Mouse (Mus musculus) adrenal gland (tissue): ENCODE measurements around the gene Tbc1d23.
"Not testable (repeated sequence)": the region's sequence is repeated elsewhere in the genome, so short reads cannot be mapped to it uniquely, and the experiment has no call there.

Experiments used
- intact Hi-C: fragments of 180-260 bp; cut with DNase I; formaldehyde crosslinking; loops from one replicate; pipeline ENCODE4 v1.15.1; 2025
- long read RNA-seq, 2 experiments: library from polyadenylated mRNA; unstranded; transcript quantifications; one replicate each; pipeline ENCODE4 v2.0.0; 2020; ENCODE audit warnings: borderline replicate concordance in 1 of 2; ENCODE audit not compliant: insufficient replicate concordance in 1 of 2

The Tbc1d23 gene
- long read RNA-seq, experiment 1, full-length matches to known transcripts, result 3 of 9 reads
- long read RNA-seq, experiment 1, partial matches to known transcripts, result 2 of 9 reads
- long read RNA-seq, experiment 1, other reads (novel, unspliced or antisense), result 4 of 9 reads
- long read RNA-seq, experiment 2, partial matches to known transcripts, result 7 of 14 reads
- long read RNA-seq, experiment 2, other reads (novel, unspliced or antisense), result 4 of 14 reads

DNA sequence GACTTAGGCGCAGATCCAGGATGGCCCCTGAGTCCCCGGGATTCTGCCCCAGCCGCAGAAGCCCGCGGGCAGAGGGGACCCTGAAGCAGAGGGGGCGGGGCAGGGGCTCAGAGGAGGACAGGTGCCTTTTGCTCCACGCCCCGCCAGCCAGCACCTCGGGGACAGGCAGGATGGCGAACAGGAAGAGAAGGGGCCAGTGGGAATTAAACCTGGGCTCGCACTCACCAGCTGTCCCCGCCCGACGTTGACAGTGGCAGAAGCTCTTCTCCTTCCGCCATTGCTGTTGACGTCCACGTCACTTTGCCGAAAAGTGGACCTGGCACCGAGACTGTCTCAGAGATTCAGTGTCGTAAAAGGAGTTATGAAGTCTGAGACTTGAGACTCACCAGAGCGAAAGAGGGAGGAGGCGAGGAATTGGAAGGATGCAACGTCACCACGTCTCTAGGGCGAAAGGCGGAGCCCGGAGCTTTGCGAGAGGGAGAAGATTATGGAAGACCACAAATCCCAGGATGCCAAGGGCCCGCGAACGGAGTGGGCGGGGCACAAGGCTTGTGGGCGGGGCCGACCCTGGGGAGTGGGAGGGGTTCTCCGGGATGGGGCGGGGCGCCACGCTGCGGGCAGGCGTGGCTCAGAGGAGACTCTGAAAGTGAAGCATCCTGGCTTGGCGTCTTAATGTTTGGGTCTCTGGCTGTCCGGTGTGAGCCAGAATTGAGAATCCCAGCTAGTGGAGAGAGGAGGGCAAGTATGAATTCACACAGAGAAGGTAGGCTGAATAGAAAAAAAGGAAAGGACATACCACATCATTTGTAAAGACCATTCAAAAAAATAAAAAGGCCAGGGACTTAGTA lies at the start of gene Tbc1d23:
TSS of gene Tbc1d23 (minus strand) at position 416 of the 848 bp plus-strand sequence.
- intact Hi-C loops, result no loop called here

DNA sequence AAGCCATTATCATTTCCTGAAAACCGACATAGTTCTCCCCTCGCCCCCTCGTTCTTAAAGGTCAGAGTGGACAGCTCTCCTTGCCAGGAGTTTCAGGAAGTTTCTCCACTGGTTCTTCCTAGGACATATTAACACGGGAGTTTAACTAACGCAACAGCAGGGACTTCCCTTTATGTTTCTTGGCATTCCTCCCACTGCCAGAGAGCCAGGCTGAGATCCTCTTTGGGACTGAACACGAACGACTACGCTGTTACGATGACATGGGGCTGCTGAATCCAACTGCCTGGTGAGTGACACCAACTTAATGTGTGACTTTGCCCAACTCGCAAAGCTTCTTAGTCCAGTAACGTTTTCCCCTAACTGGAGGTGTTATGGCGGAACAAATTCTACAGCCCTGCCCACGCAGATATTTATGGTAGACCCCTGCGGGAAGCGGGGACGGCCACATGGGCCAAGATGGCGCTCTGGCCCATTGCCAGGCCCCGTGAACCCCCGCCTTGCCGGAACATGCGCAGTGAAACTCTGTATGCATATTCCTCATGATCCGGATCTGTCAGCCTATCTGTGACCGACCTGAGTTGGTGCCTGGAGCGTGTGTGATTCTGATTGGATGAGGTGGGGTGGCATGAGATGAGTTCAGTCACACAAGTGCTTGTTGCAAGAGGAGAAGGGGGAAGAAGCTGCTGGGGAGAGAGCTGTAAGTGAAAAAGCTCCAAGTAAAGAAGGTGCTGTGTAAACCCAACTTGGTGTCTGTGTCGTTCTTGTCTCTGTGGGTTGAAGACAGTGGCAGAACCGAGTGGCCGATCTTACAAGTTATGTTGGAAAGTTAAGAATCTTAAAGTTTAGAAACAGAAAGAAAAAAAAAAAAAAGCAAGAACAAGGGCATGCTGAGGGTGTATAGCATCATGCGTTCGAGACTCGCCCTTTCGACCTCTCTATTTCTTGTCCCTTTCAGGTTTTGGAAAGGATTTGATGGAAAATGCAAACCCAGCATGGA lies 49.2 kb upstream of the Tbc1d23 start:
- intact Hi-C loops, result no loop called here

DNA sequence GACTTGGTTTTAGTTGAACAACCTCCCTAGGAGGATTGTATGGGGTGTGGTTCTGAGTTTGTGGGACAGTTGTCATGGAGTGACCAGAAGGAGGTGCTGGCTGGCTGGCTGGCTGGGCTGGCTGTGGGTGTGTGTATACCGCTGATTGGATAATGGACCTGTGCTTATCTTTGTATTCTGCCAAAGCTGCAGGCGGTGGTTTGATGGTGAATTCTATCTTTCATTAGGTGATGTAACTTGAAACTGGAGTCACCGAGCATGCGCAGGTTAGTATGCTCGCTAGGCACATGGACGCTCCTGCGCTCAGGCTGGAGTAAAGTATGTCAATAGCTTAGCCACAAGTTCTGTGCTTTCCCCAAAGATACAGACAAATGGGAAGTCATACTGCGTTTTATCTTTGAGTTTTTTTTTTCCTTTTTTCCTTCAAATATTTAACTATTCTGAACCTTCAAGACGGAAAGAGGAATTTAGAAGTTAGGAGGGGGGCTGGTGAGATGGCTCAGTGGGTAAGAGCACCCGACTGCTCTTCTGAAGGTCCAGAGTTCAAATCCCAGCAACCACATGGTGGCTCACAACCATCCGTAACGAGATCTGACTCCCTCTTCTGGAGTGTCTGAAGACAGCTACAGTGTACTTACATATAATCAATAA lies 47.8 kb upstream of the Tbc1d23 start:
- intact Hi-C loops, result no loop called here

DNA sequence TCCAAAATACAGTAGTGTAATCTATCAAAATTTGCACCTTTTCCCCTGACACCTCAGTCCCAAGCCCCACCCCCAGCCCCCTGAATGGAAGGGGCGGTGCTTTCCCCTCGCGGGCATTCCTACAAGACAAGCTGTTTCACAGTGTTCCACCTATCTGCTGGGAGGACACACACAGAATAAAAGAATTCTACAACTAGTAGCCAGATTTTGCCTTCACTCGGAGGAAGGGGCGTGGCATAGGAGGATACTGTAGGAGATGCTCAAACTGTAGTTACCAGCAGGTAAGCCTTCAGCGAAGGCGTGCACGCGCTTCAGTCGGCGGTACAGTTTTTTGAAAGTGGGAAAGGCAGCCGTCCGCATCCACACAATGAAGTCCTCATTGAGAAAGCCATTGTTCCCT lies 38.4 kb upstream of the Tbc1d23 start:
- intact Hi-C loops, result no loop called here

DNA sequence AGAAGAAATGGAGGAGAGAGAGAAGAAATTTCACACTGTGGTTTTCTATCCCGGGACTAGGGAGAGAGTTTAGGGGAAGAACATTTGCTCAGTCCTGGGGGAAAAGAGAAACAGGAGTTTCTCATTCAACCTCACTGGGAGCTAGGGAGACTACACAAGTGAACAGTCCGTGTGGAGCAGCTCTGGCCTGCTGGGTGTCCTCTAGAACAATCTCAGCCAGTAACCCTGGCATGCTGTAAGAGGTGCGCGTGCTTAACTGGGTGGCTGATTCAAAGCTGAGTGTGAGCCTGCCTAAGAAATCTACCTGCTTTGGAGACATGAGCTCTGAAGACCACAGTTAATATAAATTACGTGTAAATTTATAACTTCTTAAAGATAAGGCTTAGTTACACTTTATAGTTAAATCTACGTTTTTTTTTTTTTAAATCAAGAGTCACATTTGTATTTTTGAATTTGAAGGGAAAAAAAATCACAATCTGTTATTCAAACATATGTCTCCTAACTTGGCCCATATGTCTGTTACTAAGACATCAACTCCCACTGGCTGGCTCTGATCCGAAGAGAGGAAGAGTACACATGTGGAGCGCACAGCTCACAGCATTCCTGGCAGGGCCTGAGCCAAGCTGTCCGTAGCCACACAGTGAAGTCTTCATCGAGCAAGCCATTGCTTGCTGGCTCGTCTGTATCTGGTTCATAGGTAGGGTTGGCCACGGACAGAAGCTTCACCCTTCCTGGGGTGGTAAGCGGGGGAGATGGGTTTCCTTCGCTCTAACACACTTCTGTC lies 36.9 kb upstream of the Tbc1d23 start:
- intact Hi-C loops, result no loop called here

DNA sequence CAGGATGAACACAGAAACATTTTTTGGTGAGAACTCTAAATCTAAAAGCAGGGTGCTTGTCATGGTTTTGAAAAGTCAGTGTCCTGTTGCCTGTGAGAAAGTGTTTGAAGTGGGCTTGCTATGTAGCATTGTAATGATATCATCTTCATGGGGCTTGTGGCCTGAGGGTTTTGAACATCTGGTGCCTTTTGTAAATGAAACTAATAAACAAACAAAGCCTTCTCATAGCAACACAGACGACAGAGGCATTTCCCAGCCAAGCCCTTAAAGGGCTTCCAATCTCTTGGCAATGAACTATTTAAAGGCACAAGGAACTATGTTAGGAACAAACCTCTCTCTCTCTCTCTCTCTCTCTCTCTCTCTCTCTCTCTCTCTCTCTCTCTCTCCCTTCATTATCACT lies 35.8 kb upstream of the Tbc1d23 start:
- intact Hi-C loops, result no loop called here

DNA sequence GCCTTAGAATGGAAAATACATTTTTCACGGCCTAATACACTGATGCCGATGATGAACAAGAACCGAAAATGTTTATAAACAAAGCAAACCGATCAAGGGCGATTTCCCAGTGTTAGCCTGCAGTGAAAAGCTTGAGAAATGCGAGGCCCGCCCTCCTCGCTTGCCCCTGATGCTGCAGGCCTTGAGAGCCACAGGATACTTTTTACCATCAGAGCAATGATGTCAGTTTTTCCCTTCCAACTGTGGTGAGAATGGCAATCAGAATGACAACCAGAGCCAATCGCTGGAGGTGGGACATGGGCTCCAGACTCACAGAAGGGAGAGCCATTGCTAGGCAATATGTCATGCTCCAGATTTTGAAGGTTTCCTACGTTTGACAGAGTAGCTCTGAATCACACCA lies 28.8 kb upstream of the Tbc1d23 start:
- intact Hi-C loops, result no loop called here

DNA sequence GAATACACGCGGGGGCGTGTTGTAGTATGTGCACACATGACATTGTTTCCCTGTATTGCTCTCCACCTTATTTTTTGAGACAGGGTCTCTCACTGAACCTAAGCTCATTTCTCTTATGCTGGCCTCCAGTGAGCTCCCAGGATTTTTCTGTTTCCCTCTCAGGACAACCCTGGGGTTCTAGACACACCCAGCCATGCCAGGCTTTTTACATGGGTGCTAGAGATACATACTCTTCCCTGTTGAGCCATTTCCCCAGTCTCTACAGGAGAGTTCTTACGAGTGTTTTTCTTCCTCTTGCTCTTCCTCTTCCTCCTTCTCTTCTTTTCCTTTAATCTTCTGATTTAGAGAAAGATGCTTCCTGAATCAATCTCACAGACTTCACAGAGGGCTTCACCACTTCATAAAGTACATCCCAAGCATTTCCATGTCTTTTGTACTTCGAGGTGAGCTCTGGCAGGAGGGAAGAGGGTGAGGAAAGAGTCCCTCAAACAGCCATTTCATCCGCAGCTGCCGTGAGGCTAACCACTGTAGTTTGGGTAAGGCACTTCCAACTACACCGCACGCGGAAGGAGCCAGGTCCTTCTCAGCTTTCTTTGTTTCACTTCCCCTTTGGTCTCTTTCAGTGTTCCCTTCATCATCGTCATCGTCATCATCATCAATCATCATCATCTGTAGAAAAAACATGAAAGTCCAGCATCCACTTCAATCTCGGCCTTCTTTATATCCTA lies 28.2 kb upstream of the Tbc1d23 start:
- intact Hi-C loops, result no loop called here

DNA sequence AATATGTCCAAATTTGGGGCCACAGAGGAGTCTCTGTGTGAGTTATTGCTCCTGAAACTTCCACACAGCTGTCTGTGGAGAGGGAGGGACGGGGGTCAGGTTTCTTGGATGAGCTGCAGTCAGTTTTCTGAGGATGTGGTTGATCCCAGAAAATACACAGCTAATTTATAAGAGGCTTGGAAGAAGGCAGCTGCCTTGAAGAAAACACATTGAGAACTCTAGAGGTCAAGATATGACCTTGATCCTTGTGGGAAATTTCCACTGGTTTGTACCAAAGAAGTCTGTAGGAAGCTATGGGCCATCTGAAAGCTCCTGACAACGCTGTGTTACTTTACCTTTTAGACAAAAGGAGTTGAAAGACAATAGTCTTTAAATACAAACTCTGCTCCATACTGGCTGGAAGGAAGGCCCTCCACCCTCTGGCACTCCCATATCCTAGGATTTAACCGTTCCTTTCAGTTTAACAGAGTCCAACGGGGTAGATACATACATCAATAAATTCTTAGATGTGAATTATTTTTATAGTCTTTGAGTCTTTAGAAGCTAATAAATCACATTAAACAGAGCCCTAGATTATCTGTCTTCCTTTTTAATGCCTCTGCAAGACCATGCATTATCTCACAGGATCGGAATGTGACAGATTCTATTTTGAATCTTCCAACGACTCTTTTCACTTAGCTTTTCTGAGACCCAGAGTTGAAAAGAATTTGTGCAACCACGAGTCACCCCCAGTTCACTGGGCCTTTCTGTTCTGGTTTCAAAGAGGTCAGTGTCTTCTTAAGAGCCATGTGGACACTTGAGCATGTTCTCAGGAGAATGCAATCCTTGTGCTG lies 20.5 kb upstream of the Tbc1d23 start:
- intact Hi-C loops, result no loop called here

DNA sequence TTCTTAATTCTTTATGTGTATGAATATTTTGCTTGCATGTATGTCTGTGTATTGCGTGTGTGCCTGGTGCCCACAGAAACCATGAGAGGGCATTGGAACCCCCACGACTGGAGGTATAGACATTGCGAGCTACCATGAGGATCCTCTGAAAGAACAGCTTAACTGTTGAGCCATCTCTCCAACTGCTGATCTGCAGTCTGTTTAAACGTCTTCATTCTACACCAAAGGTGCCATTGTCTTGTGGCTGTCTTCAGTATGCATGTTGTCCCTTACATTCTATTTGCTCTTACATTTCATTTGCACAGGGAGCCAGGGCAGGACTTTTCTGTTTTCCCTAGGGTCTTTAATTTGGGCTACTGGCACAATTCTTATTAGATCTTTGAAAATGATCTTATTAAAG lies 19.7 kb upstream of the Tbc1d23 start:
- intact Hi-C loops, result no loop called here

DNA sequence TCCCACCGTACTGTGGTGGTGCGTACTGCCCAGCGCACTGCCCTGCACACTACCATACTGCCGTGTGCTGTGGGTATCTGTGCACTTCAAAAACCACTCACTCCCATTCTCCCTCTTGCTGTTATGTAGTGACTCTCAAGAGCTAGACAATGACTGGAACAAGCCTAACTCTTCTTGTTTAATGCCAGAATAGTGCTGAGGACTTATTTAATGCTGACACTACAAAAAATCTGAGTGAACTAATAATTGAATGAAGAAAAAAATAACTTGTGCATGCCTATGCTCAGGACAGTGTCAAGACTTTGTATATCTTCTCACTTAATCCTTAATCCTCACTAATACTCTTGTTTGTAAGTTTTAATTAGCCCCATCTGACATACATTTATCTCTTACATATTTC lies 16.2 kb upstream of the Tbc1d23 start:
- intact Hi-C loops, result no loop called here

DNA sequence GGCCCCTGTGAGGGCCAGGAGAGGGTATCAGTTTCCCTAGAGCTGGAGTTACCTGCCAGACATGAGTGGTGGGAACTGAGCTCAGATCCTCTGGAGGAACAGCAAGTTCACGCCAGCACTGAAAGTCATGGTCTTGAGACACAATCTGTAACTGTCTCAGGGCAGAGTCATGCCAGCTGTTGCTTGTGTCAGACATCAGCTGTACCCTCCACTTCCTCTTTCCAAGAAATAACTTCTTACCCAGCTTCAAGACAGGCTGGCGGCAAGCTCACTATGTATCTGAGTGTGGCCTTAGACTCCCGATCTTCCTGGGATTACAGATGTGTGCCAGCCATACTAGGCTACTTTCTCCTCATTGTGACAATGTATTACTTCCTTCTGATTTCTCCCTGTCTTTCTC lies 15.3 kb upstream of the Tbc1d23 start:
- intact Hi-C loops, result no loop called here

DNA sequence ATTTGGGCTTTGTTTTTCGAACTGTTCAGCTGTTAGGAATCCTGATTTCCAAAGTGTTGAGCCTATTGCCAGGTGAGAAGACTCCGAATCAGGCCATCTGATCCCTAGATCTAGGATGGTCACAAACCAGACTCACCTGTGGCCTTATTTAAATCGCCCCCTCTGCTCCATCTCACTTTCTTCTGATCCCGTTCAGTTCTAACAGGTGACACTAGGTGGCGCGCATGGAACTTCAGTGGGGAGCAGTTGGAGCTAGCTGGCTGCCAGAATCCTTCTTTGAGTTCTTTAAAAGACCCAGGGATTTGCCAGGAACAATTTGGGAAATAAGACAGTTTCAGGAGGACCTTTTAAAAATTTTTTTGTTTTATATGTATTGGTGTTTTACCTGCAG lies 12.5 kb upstream of the Tbc1d23 start:
- intact Hi-C loops, result loop anchor here (1.0 to 5.0 kb wide), 3 partner anchors 155 to 353 kb away; no protein-coding TSS in a partner anchor

DNA sequence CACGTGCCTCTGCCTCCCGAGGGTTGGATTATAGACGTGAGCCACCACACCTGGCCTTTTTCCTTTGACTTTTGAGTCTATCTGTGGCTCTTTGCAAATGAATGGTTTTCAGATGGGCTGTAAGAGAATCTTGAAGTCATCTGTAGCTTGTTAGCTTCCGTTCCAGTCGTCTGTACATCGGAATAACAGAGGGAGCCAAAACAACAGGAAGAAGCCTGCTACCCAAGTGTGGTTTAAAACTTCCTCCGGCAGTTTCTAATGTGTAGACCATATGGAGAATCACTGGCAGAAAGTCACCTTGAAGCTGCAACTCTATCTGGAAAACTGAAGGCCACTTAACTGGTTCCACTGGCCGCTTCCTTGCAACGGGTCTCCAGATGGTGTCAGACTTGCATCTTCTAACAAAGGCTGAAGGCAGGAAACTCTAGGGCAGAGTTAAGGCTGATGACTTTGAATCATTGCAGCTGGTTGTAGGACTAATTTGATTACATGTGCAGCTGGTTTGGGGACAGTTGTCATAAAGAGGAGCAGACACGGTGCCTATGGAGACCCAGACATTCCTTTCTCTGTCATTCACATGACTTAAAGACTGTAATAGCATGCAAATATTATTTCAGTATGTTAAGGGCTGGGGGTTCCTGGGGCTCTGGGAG lies 12.0 kb upstream of the Tbc1d23 start:
- intact Hi-C loops, result loop anchor here (5.0 kb wide), 2 partner anchors 339 to 354 kb away; no protein-coding TSS in a partner anchor

DNA sequence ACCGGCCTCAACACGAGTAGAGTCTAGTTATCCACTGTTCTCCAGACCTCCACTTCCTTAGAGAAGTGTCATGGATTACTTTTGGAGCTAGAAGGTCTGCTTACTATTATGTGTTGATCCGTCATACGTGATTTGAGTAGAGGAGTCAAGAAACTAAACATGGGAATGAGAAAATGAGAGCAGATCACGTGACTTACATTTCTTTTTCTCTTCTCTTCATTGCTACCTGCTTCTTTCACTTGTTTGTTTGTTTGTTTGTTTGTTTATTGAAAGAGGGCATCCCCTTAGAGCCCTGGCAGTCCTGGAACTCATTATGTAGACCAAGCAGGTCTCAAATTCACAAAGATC lies 11.5 kb upstream of the Tbc1d23 start:
- intact Hi-C loops, result loop anchor here (5.0 kb wide), 2 partner anchors 339 to 354 kb away; no protein-coding TSS in a partner anchor

DNA sequence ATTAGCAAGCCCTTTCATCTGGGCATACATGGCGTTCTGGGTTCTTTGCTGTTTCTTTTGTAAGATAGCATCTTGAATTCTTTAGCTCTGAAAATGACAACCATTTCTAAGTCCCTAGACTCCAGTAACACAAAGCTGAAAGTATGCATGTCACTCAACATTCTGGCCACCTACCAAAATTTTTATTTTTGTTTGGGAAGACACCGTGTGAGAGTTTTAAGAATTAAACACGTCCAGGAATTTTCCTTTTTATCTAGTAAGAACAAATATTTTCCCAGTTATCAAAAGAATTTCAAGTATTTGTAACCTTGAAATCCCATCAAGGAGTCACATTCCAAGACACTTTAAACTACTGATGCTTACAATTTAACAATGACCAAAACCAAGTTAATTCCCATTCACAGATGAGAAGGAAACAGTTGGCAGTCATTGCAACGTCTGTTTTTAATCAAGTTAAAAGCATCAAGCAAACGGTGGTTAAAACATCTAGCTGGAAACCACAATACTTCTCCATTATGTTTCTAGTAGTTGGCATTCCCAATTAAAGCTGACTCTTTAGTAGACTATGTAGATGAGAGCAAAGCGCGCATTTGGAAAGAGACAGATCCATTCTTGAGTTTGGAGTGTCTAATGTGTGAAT lies 4.7 kb upstream of the Tbc1d23 start:
- intact Hi-C loops, result no loop called here

DNA sequence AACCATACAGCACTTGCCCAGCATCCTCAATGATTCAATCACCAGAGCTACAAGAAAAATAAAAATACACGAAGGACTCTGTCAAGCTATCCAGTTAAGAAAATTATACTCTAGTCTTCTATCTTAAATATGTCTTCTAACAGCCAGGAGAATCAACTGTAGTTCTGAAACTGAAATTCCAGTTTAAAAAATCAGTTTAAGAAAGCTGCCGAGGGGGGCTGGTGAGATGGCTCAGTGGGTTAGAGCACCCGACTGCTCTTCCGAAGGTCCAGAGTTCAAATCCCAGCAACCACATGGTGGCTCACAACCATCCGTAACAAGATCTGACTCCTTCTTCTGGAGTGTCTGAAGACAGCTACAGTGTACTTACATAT lies 620 bp upstream of the Tbc1d23 start:
- intact Hi-C loops, result not testable (repeated sequence)

DNA sequence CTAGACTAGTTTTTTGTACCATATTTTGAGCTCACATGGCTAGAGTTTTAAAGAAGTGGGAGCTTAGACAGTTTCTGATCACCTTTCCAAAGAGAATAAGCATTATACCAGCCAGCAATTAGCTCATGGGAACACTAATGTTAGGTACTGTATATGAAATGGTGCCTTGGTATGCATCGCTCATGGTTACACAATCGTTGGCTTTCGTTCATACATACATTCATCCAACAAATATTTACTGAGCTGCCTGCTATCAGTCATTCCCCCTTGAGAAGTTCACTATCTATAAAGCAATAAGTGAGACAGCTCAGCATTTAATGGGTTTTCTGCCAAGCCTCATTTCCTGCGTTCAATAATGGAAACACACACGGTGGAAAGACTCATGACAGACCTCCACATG lies 4.9 kb downstream of the Tbc1d23 start:
- intact Hi-C loops, result no loop called here
